Mouse (Mus musculus) megakaryocyte, embryonic 14.5 days (primary cell): ENCODE results near the gene Lgals3.
"Not testable (repeated sequence)": the region's sequence is repeated elsewhere in the genome, so short reads cannot be mapped to it uniquely, and the experiment has no call there.

Source experiments
- FLI1 ChIP-seq: IDR thresholded peaks from 2 replicates; pipeline ENCODE4 v1.6.1; 2012; ENCODE audit warnings: low read length, inconsistent platforms, mixed read lengths
- GATA1 ChIP-seq: IDR thresholded peaks from 3 replicates; pipeline ENCODE4 v1.6.1; 2012; ENCODE audit warnings: mixed read lengths, low read length, inconsistent platforms, borderline replicate concordance

DNA sequence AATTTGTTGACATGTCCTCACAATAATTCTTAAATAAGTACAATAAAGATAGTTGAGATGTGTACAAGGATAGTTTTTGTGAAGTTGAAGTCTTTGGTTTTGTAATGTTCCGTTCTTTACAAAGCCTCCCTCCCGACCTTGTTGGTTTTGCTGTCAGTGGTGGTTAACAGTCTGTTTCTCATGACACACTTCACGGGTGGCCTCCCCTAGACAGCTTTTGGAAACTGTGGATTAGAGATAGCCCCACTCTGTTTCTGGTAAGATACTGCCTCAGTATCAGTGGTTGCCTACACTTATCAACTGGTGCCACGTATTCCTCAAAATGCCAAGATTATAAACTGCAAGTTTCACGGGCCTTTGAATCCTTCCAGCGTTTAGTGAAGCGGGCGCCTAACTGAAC, 46.0 kb upstream of the Lgals3 start:
- TF ChIP-seq GATA1, FLI1: not testable (repeated sequence)
